Mouse (Mus musculus): ENCODE measurements around the gene Mtmr6. TPM values are rescaled to one million over a fixed set of nuclear protein-coding genes. Genes with fewer than 3 reads are reported as not detected.
"Not testable (repeated sequence)": the region's sequence is repeated elsewhere in the genome, so short reads cannot be mapped to it uniquely, and the experiment has no call there.

Mtmr6 gene
- total RNA-seq, 2 experiments from 2014 or later = 6.3 to 24.4 TPM

DNA sequence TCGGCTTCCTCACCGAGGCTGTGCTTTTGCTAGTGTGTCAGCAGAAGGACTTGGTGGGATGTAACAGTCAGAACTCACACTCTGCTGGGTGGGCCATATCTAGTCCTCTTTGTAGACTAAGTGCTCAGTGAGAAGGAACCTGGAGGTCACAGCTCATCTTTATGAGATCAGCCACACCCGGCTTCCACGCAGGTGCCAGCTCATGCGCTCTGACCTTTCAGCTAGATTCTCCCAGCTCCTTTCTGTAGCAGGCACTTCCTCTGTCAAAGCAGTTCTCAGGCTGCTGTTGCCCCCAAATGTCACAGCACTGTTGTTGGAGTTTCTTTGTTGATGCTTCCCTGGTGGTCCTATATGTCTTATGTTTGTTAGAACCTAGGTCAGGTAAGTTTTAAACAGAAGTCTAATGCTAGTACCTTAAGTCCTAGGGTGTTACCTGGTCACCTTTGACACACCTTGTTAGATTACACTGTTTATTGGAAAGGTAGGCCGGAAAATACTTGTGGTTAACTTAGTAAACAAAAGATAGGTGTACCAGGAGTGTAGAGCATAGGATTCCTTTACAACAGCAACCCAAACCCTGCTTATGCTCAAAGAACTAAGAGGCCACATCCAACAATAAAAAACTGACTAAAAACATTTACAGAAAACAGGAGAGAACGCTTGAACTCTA, 21.3 kb downstream of the Mtmr6 start:
- no peak for ATAC-seq (replicated peaks; ENCODE audit: low FRiP score, poor library complexity, severe bottlenecking)

DNA sequence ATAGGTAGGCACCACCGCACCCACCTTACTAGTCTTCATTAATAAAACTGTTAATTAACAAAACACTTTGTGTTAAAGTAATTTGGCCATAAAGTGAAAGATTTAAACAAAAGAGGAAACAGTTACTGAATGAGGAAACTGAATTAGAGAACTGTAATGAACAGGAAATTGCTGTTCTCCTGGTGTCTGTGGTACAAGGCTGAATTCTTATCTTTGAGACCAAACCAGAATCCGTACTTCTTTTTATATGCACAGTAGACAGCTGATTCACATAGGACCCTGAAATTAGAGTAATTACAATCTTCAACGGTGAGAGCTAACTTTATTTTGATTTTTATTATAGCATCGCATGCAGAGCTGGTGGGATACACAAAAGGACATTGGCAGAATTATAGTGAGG, 25.3 kb downstream of the Mtmr6 start:
- ATAC-seq (replicated peaks; ENCODE audit: low FRiP score, poor library complexity, severe bottlenecking) = no peak

DNA sequence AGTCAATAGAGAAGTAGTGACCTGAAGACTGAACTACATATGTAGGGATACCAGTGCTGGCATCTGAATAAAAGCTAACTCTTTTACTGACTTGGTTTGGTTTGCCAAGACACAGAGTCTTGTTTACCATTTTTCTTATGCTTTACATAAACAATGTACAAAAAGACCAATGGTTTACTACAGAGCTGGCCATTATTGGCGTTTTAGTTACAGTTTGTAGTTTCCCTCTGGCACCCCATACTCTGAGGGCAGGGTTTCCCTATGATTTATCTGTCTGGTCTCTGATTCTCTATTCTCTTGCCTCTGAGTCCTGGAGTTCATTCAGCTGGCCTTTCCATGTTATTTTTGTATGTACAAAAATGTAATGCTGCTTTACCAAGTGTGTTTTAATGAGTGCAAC, 30.5 kb downstream of the Mtmr6 start:
- ATAC-seq (replicated peaks; ENCODE audit: low FRiP score, poor library complexity, severe bottlenecking) = no peak

DNA sequence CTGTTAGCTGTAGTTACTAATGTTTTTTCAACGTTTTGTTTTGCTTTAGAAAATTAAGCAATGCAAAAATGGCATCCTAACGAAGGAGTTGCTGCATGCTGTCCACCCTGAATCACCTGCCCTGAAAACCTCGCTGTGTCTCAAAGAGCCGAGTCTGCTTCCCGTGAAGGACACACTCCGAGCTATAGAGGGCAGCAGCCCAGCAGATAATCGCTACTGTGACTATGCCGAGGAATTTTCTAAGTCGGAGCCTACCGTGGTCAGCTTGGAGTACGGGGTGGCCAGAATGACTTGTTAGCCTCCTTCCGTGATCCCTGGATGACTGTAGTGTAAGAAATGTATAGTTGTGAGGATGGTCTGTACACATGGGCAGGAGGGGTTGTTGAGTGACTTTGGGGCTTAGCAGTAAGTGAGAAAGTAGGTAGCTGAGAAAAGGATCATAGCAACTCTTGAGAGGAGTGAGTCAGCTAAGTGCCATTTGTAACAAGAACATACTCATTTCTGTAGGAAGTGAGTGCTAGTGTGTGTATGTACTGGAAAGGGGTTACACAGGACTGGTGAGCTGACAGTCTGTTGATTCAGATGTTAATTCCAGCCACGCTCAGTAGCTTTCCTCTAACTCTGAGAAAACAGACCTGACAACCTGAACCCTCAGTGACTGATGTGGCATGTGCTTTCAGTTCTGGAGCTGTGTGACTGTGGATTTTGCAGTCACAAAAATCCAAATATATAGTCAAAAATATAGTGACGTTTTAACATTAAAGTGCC, 35.4 kb downstream of the Mtmr6 start:
- no peak for ATAC-seq (replicated peaks; ENCODE audit: low FRiP score, poor library complexity, severe bottlenecking)

DNA sequence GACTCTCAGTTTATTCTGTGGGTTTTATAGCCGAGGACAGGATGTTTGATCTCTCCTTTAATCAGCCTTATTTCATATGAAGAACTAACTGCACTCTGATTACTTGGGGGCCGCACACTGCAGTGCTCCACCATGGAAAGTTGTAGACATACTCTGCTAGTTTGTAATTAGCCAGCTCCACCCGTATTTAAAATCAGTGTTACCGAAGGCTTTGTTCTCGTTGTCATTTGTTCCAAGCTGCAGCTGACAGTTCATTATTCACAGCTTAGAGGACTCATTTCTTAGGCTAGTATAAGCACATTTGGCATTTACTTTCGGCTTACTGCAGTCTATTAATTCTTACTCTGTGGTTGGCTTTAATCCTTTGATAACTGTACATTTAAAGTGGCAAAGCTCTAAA, 36.0 kb downstream of the Mtmr6 start:
- ATAC-seq (replicated peaks; ENCODE audit: low FRiP score, poor library complexity, severe bottlenecking) = no peak

DNA sequence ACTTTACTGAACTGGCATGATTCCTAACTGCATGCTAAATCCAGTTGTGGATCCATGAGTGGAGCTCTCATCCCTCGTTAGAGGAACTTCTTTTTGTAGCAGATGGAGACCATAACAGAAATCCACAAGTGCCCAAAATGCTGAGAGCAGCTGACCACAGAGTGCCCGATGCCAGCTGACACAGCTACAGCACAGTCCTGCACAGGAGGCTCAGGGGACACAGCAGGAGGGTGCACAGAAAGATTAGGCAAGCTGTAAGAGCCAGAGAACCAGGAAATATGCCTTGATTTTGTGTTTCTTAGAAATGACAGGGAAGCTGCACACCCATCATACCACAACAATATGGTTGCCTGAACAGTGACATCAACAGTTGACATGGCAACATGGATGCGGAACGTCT, 37.4 kb downstream of the Mtmr6 start:
- no peak for ATAC-seq (replicated peaks; ENCODE audit: low FRiP score, poor library complexity, severe bottlenecking)

DNA sequence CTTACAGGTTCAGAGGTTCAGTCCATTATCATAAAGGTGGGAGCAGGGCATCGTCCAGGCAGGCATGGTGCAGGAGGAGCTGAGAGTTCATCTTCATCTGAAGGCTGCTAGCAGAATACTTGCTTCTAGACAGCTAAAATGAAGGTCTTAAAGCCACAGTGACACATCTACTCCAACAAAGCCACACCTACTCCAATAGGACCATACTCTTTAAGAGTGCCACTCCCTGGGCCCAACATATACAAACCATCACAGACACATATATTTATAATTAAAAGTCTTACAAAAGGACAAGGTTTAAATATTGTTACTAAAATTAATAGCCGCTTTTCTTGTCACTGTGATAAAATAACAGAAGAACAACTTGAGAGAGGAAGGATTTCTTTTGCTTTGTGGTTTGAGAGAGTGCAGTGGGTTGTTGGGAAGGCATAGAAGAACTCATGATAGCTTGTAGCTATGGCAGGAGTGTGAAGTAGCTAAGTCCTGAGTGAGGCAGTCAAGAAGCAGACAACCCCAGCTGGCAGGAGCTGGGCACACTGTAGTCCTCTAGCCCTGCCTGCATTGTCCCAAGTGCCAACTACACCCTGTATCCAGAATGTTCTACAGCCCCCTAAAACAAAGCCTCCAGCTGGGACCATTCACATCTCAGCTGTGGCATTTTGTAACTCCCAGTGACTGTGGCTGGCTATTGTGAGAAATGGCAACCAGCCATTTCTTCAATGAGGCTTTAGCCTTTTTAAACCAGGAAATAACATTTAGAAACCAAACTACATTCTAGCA, 39.6 kb downstream of the Mtmr6 start:
- no peak for ATAC-seq (replicated peaks; ENCODE audit: low FRiP score, poor library complexity, severe bottlenecking)

DNA sequence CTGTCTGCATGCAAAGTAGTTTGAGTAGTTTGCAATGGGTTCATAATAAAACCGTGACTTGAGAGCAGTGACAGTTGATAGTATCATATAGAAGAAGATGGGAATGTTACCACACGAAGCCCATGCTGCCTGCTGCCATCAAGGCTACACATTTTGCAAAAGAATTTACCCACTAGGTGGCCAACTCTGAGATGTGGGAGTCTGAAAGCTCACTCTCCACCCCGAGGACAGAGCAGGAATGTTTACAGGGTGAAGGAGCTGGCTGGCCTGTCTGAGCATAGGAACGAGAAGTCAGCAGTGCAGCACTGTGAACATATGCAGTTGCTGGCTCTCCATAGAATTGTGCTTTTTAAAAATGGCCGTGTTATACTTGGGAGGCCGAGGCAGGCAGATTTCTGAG, 43.1 kb downstream of the Mtmr6 start:
- no peak for ATAC-seq (replicated peaks; ENCODE audit: low FRiP score, poor library complexity, severe bottlenecking)

DNA sequence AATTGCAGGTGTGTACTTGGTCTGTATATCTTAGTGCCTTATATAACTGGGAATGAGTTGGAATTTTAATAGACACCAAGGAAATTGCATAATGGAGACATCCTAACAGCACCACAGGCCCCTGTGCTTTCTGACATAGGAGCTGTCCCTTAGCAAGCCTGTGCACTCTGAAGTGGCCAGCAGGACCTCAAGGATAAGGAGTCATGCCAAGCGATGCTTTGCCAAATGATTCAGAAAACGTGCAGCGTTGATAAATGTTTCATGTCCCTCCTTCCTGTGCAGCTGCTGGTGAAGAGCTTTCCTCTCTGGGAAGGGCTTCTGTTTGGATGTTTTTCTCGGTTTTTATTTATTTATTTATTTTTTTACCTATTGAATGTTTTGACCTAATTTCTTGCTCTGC, 45.7 kb downstream of the Mtmr6 start:
- no peak for ATAC-seq (replicated peaks; ENCODE audit: low FRiP score, poor library complexity, severe bottlenecking)

DNA sequence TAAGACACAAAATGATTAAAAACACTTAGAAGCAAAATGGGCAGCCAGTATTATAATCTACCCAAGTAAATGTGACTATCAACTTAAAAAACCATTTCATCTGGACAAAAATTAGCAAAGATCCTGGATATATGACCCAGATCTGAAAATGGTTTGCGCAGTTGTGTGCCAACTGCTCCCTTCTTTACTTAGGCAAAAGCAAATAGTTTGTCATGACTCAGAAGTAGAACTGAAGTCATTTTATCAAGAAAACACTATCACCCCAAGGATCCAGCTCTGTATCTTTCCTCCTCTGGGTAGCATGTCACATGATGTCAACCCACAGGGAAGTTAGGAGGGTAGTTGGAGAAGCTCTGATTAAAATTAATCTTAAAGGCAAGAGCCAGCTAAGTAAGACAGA, 54.2 kb downstream of the Mtmr6 start:
- no peak for ATAC-seq (replicated peaks; ENCODE audit: low FRiP score, poor library complexity, severe bottlenecking)

DNA sequence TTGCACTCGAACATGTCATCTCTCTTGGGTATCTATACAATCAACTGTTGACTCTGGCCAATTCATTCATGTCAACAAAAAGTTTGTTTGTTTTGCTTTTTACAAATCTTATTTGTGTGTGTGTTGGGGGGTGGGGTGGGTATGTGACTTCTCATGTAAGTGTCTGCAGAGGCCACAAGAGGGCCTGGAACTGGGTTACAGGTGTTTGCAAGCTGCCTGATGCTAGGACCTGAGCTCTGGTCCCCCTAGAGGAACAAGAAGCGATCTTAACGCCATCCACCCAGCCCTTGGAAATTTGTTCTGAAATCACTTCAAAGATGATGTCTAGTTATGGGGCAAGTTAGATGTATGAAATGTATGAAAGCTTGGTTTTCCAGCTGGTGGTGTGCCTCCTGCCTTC, 55.8 kb downstream of the Mtmr6 start:
- no peak for ATAC-seq (replicated peaks; ENCODE audit: low FRiP score, poor library complexity, severe bottlenecking)

DNA sequence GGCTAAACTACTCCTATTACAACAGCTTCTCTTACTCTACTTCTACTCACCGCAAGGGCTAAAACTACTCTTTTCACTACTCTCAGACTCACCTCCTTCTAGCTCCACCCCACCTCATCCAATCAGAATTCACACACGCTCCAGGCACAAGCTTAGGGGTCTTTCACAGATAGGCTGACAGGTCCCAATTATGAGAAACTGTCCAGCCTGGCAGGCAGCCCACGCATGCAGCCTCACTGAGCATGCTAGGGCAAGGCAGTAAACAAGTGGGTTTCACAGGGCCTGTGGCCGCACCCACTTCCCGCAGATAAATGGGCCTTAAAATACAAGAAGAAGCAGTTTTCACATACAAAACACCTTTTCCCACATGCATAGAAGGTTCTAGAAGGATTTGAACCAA, 75.0 kb downstream of the Mtmr6 start:
- ATAC-seq (replicated peaks; ENCODE audit: low FRiP score, poor library complexity, severe bottlenecking) = not testable (repeated sequence)

DNA sequence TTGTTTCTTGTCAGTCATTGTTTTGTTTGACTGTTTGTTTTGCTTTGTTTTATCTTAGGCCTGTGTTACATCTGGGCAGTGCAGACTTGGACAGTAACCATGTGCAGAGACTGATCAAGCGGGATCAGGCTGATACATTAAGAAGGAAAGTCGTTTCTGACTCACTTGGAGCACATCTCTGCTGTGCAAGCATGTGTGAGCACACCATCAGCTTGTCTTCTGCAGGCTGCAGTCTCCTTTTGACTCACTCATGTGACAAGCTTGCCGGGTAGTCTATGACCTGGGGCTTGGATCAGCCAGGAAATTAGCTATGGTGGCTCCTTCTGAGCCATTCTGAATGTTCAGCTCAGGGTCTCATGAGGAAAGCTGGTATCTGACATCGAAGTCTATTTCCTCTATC, 75.5 kb downstream of the Mtmr6 start:
- no peak for ATAC-seq (replicated peaks; ENCODE audit: low FRiP score, poor library complexity, severe bottlenecking)

DNA sequence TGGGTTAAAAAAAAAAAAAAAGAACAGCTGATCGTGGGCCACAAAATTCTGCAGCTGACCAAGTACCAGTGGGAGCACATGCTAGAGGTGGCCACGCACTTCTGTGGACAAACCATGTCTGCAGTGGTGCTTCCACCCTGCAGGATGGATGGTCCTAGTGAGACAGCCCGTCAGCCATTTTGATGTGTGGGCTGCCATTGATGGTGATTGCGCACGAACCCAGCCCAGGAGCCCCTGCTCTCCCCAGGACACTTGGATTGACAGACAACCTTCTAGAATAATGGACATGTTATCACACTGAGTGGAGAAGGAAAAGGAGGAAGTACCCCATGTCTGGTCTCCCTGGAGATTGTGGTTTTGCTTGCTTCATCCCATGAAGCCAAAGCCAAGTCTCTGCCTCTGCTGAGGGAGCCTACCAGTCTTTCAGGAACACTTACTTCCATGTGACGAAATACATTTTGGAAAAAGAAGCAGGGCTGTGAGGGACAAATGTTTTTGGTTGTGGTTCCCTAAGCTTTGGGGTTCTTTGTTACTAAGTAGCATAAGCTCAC, 80.4 kb downstream of the Mtmr6 start:
- ATAC-seq (replicated peaks; ENCODE audit: low FRiP score, poor library complexity, severe bottlenecking) = no peak

Other genes starting within 250 kb of the Mtmr6 start
- not detected in 2 replicates for gene Atp8a2, start 68.0 kb upstream of the Mtmr6 start, total RNA-seq (2015; ENCODE audit: low replicate concordance)
- 0.13 TPM in 1 of 2 replicates, not detected in the other for gene Atp8a2, start 68.0 kb upstream of the Mtmr6 start, total RNA-seq (2017; ENCODE audit: low replicate concordance)
- not detected in 2 replicates for gene Nupl1, start 13.8 kb upstream of the Mtmr6 start, total RNA-seq (2015; ENCODE audit: low replicate concordance)
- gene Nupl1, start 13.8 kb upstream of the Mtmr6 start, total RNA-seq (2017; ENCODE audit: low replicate concordance) = not detected in 2 replicates
- 55.9 and 69.2 TPM in 2 replicates for gene Gm49336, start 13.7 kb upstream of the Mtmr6 start, total RNA-seq (2015; ENCODE audit: low replicate concordance)
- gene Gm49336, start 13.7 kb upstream of the Mtmr6 start, total RNA-seq (2017; ENCODE audit: low replicate concordance) = 64.8 and 106 TPM in 2 replicates
- gene Amer2, start 108.0 kb downstream of the Mtmr6 start, total RNA-seq (2015; ENCODE audit: low replicate concordance) = 0.36 and 0.42 TPM in 2 replicates
- gene Amer2, start 108.0 kb downstream of the Mtmr6 start, total RNA-seq (2017; ENCODE audit: low replicate concordance) = 0.08 and 0.13 TPM in 2 replicates